Mouse (Mus musculus) olfactory bulb, adult 2 months (tissue): Measurements from ENCODE around the gene Plcb4. TPM values are rescaled to one million over a fixed set of nuclear protein-coding genes. Genes with fewer than 3 reads are reported as not detected.

Experiments
- H3K27ac ChIP-seq: fragments of 200-500 bp; 2 replicates; pipeline ENCODE4 v1.5.1; 2012; ENCODE audit warnings: low read depth, low read length; ENCODE audit not compliant: insufficient read depth
- H3K4me1 ChIP-seq: fragments of 200-500 bp; 2 replicates; pipeline ENCODE4 v1.6.1; 2012; ENCODE audit warnings: low read length; ENCODE audit not compliant: control insufficient read depth, insufficient read depth
- H3K4me3 ChIP-seq: fragments of 200-500 bp; 2 replicates; pipeline ENCODE4 v1.5.1; 2012; ENCODE audit warnings: mild to moderate bottlenecking, low read depth, low read length, moderate library complexity; ENCODE audit not compliant: insufficient read depth
- CTCF ChIP-seq: fragments of 200-500 bp; IDR thresholded peaks from 2 replicates; pipeline ENCODE4 v1.5.1; 2012; ENCODE audit warnings: low read depth, mild to moderate bottlenecking, low read length, moderate library complexity; ENCODE audit not compliant: insufficient read depth
- POLR2A ChIP-seq: fragments of 200-500 bp; IDR thresholded peaks from 2 replicates; pipeline ENCODE4 v1.6.1; 2012; ENCODE audit warnings: mild to moderate bottlenecking, low read depth, low read length, moderate library complexity; ENCODE audit not compliant: insufficient read depth
- WGBS: fragments of 180-500 bp; shearing (Covaris S2); methylation state at CpG from one replicate; pipeline ENCODE4 v1.1.7; 2018; 5-methylcytosine and 5-hydroxymethylcytosine counted together
- polyA plus RNA-seq: library from polyadenylated mRNA; stranded (reverse); fragments of >200 nt; gene quantifications from 2 replicates; pipeline ENCODE4 v1.2.4, GENCODE M21; 2012; ENCODE audit warnings: low replicate concordance; ENCODE audit not compliant: missing spikeins, insufficient read depth, insufficient read length

Plcb4 gene
- polyA plus RNA-seq, 1 experiment = not detected

DNA sequence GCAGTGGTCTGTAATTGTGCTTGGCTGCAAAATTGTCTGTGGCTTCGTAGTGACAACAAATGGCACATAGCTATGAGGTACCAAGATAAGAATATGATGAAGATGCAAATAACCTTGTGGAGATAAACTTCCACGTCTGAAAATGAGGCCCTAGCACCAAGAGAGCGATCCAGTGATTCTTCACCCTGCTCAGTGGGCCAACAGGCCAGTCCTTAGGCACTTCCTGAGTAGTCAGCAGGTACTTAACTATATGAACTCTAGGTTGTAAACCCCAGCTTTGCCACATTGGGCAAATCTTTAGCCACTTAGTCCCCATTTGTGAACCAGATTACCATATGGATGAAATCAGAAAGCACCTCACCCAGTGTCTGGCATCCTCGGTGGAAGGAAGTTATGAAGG, 271.9 kb downstream of the Plcb4 start:
- H3K4me3 ChIP-seq = no peak overlapping the region
- peaks cover 3% of the 10 kb centered on the region; the same call in 1 of the 2 replicates for H3K4me1 ChIP-seq
- TF ChIP-seq CTCF (no peak), POLR2A (no peak)
- WGBS = 91% methylated on average over 4 of the region's 4 CpGs
- no peak overlapping the region for H3K27ac ChIP-seq

DNA sequence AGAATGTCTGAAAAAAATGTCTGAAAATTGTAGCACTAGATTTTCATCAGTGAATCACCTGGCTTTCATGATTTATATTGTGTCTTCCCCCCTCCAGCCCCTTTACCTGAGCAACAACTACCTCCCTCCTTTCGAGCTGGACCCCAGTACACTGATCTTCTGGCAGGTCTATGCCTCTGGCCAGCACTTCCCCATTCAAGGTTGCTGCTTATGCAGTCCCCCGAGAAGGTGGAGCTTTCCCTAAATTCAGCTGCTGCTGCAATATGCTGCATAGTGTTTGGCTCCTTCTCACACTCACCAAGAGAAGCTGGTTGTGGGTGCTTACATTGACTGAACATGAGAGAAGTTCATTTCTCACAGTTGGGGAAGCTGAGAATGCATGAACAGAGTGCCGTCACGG, 273.8 kb downstream of the Plcb4 start:
- WGBS = 89% methylated on average over 4 of the region's 4 CpGs
- H3K4me3 ChIP-seq = no peak overlapping the region
- H3K4me1 ChIP-seq = no peaks in the 10 kb centered on the region
- no peak for TF ChIP-seq CTCF
- TF ChIP-seq POLR2A = no peak
- H3K27ac ChIP-seq = no peak overlapping the region

GRCm38 (mm10) chr2:135936376-135936775, 277.6 kb downstream of the Plcb4 start:
- no peak overlapping the region for H3K27ac ChIP-seq
- H3K4me3 ChIP-seq = no peak overlapping the region
- WGBS = 78% methylated on average over 6 of the region's 6 CpGs
- TF ChIP-seq POLR2A = no peak
- TF ChIP-seq CTCF = no peak
- H3K4me1 ChIP-seq = no peaks in the 10 kb centered on the region

DNA sequence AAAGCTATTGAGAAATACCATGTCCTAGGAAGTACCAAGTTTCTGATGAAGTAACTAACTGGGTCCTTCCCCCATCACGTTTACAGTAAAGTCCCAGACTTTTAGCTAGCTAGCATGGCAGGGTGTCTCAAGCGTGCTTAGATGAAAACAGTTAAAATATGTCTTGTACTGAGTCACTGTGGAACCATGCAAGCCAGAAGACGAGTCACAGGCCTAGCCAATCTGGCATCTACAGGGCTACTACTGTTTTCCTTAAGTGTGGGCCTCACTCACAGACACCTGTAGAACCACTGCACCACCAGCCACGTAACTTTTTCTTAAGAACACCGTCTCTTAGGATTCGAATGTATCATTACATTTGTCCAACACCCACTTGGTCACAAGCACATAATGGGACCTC, 278.8 kb downstream of the Plcb4 start:
- Histone ChIP-seq H3K27ac (no peak overlapping the region), H3K4me1 (no peaks in the 10 kb centered on the region), H3K4me3 (no peak overlapping the region)
- TF ChIP-seq CTCF (no peak), POLR2A (no peak)
- WGBS = 91% methylated on average over 6 of the region's 6 CpGs

DNA sequence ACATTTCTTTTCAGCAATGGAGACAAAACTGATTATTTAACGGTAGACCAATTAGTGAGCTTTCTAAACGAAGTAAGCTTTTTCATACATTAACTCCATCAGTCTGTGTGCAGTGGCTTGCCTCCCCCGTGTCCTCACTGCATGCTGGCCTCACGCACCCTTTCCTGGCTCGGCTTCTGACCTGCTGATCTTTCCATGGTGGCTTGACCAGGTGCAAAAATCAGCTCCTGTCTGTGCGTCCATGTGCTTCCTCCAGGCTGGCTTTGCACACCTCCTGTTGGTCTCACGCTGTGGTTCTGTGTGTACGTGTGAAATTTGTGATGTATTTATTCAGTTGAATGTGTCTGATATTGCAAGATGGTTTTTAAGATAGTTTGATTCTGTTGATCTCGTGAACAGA, 281.1 kb downstream of the Plcb4 start:
- H3K4me3 ChIP-seq = no peak overlapping the region
- WGBS = 80% methylated on average over 9 of the region's 9 CpGs
- H3K4me1 ChIP-seq = no peaks in the 10 kb centered on the region
- TF ChIP-seq POLR2A = no peak
- no peak for TF ChIP-seq CTCF
- H3K27ac ChIP-seq = no peak overlapping the region

- Histone ChIP-seq H3K4me1 (no peaks in the 10 kb centered on the region), H3K27ac (no peak overlapping the region), H3K4me3 (no peak overlapping the region)
- WGBS = 70% methylated on average over 1 of the region's 1 CpGs
- no peak for TF ChIP-seq POLR2A
- TF ChIP-seq CTCF = no peak
Observed at GRCm38 (mm10) chr2:135947839-135948238, 289.0 kb downstream of the Plcb4 start.

DNA sequence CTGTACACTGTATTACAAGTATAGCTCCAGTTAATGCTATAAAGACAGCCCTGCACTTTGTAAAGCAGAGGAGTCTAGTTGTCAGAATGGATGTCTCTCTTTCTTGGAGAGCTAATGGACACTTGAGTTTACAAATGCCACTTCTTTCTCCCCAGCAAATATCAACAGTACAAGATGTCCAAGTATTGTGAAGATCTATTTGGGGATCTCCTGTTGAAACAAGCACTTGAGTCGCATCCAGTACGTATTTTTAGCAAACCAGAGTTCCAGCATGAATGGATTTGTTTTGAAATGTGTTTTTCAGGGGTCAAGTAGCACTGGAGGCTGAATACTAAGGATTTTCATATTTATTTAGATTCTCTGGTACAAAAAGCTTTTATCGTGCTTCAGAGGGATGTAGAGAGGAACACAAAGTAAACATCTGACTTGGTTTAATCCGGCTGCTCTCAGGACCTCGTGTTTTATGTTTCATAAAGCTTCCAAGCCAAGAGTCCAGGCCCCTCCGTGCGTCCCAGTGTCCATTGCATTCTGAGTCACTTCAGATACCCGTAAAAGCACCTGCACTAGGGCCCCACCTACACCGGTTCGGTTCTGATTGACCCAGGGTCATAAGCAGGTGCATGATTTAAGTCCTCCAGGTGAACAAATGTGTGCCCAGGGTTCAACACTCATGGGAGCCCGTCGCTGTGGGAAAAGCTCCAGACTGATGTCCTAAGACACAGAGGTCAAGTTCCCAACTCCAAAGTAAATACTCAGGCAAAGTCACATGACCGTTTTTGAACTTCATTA, 296.1 kb downstream of the Plcb4 start:
- Histone ChIP-seq H3K4me1 (no peaks in the 10 kb centered on the region), H3K4me3 (no peak overlapping the region), H3K27ac (no peak overlapping the region)
- TF ChIP-seq CTCF (no peak), POLR2A (no peak)
- WGBS = 77% methylated on average over 13 of the region's 13 CpGs

DNA sequence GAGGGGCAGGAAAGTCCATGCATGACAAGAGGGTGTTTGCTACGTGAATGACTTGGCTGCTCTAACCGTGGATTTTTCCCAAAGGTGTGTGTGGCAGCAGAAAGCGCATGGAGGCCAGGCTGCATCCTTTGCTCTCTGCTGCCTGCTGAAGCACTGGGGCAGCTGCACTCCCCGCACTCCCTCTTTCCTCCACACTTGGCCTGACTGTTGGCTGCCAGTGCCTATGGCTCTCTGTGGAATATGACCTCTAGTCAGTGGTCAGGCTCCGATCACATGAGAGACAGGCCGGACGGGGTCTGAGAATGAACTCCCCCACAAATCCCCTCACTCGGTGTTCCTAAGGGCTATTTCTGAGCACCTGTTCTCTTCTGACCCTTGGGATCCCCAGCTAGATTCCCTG, 297.0 kb downstream of the Plcb4 start:
- Histone ChIP-seq H3K4me1 (no peaks in the 10 kb centered on the region), H3K4me3 (no peak overlapping the region), H3K27ac (no peak overlapping the region)
- whole genome bisulfite sequencing = 91% methylated on average over 8 of the region's 8 CpGs
- TF ChIP-seq CTCF = no peak
- TF ChIP-seq POLR2A = no peak

GRCm38 (mm10) chr2:135957689-135958088, 298.9 kb downstream of the Plcb4 start:
- TF ChIP-seq POLR2A (no peak), CTCF (peak; percentile 63)
- H3K4me3 ChIP-seq = no peak overlapping the region
- 30% methylated on average over 7 of the region's 7 CpGs for WGBS

DNA sequence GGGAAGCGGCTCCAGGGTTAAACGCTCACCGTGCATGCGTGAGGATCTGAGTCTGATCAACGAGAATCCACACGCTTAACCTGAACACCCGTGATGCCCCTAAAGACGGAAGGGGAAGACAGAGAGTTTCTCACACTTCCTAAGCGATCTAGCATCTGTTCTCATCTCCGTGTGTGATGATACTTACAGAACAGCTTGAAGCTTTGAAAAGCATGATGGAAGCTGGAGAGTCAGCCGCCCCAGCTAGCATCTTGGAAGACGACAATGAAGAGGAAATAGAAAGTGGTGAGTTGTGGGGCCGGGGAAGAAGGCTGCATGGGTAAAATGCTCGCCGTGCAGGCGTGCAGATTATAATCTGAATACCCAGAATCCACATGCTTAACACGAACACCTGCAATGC, 299.6 kb downstream of the Plcb4 start:
- H3K4me1 ChIP-seq = no peaks in the 10 kb centered on the region
- H3K27ac ChIP-seq = no peak overlapping the region
- WGBS = 90% methylated on average over 17 of the region's 17 CpGs
- no peak overlapping the region for H3K4me3 ChIP-seq
- TF ChIP-seq POLR2A = no peak
- TF ChIP-seq CTCF = no peak

More at GRCm38 (mm10) chr2:135957689-135958088, 298.9 kb downstream of the Plcb4 start:
- Histone ChIP-seq H3K27ac (no peak overlapping the region), H3K4me1 (no peaks in the 10 kb centered on the region)
